Mouse (Mus musculus): ENCODE measurements around the gene Gm28919. TPM values are rescaled to one million over a fixed set of nuclear protein-coding genes. Genes with fewer than 3 reads are reported as not detected.
"Not testable (repeated sequence)": the region's sequence is repeated elsewhere in the genome, so short reads cannot be mapped to it uniquely, and the experiment has no call there.

Gene Gm28919
- not detected in 2 replicates for polyA plus RNA-seq (2016; fragmentation: Nextera tagmentation; extraction: Ambion mirVana)

- H3K27me3 ChIP-seq; H3K4me1 ChIP-seq; H3K4me3 ChIP-seq; H3K36me3 ChIP-seq; H3K4me2 ChIP-seq (replicated peaks); H3K9ac ChIP-seq; H3K9me3 ChIP-seq; H3K27ac ChIP-seq; ATAC-seq (ENCODE audit: insufficient number of reproducible peaks, insufficient read depth, low FRiP score, low TSS enrichment): not testable (repeated sequence)
- WGBS, result 80% methylated on average over 1 of the region's 7 CpGs
Measured at GRCm38 (mm10) chrY:6583246-6583645, at the start of gene Gm28919. TSS of gene Gm28919 (plus strand) at chrY:6583546.

Other genes with a start within 250 kb of the Gm28919 start
- gene Gm21719, start 99.3 kb downstream of the Gm28919 start, polyA plus RNA-seq (2016; fragmentation: Nextera tagmentation; extraction: Ambion mirVana), result not detected in 2 replicates